Mouse (Mus musculus) stomach, embryonic 14.5 days (tissue): Measurements from ENCODE around the gene Cfap97d1. TPM values are rescaled to one million over a fixed set of nuclear protein-coding genes. Genes with fewer than 3 reads are reported as not detected.
A peak's percentile ranks its signal among the peaks of the same experiment; 100 is the strongest.
"Not testable (repeated sequence)": the region's sequence is repeated elsewhere in the genome, so short reads cannot be mapped to it uniquely, and the experiment has no call there.

Source experiments
- ATAC-seq: fragments of 200-750 bp; cut with Nextera tagmentation; 2 replicates; pipeline ENCODE4 v1.8.0; 2017; ENCODE audit warnings: low read depth, moderate TSS enrichment; ENCODE audit not compliant: insufficient number of reproducible peaks, insufficient read depth, low FRiP score
- H3K27ac ChIP-seq: fragments of 300-500 bp; sonication (generic); 2 replicates; pipeline ENCODE4 v1.5.1; 2014; ENCODE audit warnings: mild to moderate bottlenecking, low read length, moderate library complexity, mixed read lengths
- H3K27me3 ChIP-seq: fragments of 300-500 bp; sonication (generic); 2 replicates; pipeline ENCODE4 v1.6.1; 2014; ENCODE audit warnings: low read length, control low read depth, mixed read lengths; ENCODE audit not compliant: control insufficient read depth, insufficient read depth
- H3K36me3 ChIP-seq: fragments of 300-500 bp; sonication (generic); 2 replicates; pipeline ENCODE4 v1.6.1; 2014; ENCODE audit warnings: mild to moderate bottlenecking, control low read depth, low read length, moderate library complexity, mixed read lengths; ENCODE audit not compliant: control insufficient read depth, insufficient read depth
- H3K4me1 ChIP-seq: fragments of 300-500 bp; sonication (generic); 2 replicates; pipeline ENCODE4 v1.6.1; 2014; ENCODE audit warnings: low read length, control low read depth, mixed read lengths; ENCODE audit not compliant: control insufficient read depth, insufficient read depth
- H3K4me2 ChIP-seq: fragments of 300-500 bp; sonication (generic); replicated peaks from 2 replicates; pipeline ENCODE4 v1.6.1; 2014; ENCODE audit warnings: low read depth, low read length, control low read depth
- H3K4me3 ChIP-seq: fragments of 300-500 bp; sonication (generic); 2 replicates; pipeline ENCODE4 v1.5.1; 2014; ENCODE audit warnings: low read depth, low read length, control low read depth
- H3K9ac ChIP-seq: fragments of 300-500 bp; sonication (generic); replicated peaks from 2 replicates; pipeline ENCODE4 v1.6.1; 2014; ENCODE audit warnings: low read depth, mild to moderate bottlenecking, control low read depth, low read length, moderate library complexity, mixed read lengths
- H3K9me3 ChIP-seq: fragments of 300-500 bp; sonication (generic); 2 replicates; pipeline ENCODE4 v1.6.1; 2016; ENCODE audit warnings: low read depth, low read length, control low read depth; ENCODE audit not compliant: control insufficient read depth
- WGBS: fragments of 180-500 bp; shearing (Covaris S2); extraction: QIAGEN DNeasy Blood & Tissue Kit; methylation state at CpG from one replicate; pipeline ENCODE4 v1.1.7; 2014; 5-methylcytosine and 5-hydroxymethylcytosine counted together
- polyA plus RNA-seq: library from polyadenylated mRNA; unstranded; fragments of >200 nt; fragmentation: Nextera tagmentation; extraction: Ambion mirVana; gene quantifications from 2 replicates; pipeline ENCODE4 v1.2.1, GENCODE M21; 2014

Gene Cfap97d1
- polyA plus RNA-seq, 1 experiment from 2014 or later = not detected

GRCm38 (mm10) chr11:101979140-101979539, 4.9 kb upstream of the Cfap97d1 start:
- Histone ChIP-seq H3K9ac (no peak overlapping the region), H3K27ac (no peak overlapping the region), H3K27me3 (no peaks in the 10 kb centered on the region), H3K36me3 (no peaks in the 10 kb centered on the region), H3K4me1 (no peaks in the 10 kb centered on the region), H3K9me3 (no peaks in the 10 kb centered on the region), H3K4me3 (no peak overlapping the region), H3K4me2 (no peak overlapping the region)
- 93% methylated on average over 5 of the region's 5 CpGs for WGBS
- no peak for ATAC-seq

GRCm38 (mm10) chr11:101980603-101981157, 3.4 kb upstream of the Cfap97d1 start:
- no peak overlapping the region for H3K9ac ChIP-seq
- ATAC-seq = no peak
- WGBS = 77% methylated on average over 9 of the region's 9 CpGs
- no peaks in the 10 kb centered on the region for H3K36me3 ChIP-seq
- no peaks in the 10 kb centered on the region for H3K27me3 ChIP-seq
- H3K4me2 ChIP-seq = no peak overlapping the region
- no peak overlapping the region for H3K27ac ChIP-seq
- no peak overlapping the region for H3K4me3 ChIP-seq
- no peaks in the 10 kb centered on the region for H3K4me1 ChIP-seq
- no peaks in the 10 kb centered on the region for H3K9me3 ChIP-seq

- Histone ChIP-seq H3K4me1 (0 out of 2 replicates have a peak, but pooled peaks cover 3% of the 10 kb centered on the region), H3K9me3 (no peaks in the 10 kb centered on the region)
- 82% methylated on average over 12 of the region's 12 CpGs for WGBS
Measured at GRCm38 (mm10) chr11:101981850-101982249, 2.2 kb upstream of the Cfap97d1 start.

GRCm38 (mm10) chr11:101982981-101983411, 1.1 kb upstream of the Cfap97d1 start:
- no peaks in the 10 kb centered on the region for H3K36me3 ChIP-seq
- H3K4me2 ChIP-seq = peak overlapping the region; percentile 99; the same call in 1 of the 2 replicates
- no peaks in the 10 kb centered on the region for H3K9me3 ChIP-seq
- no peak overlapping the region for H3K4me3 ChIP-seq
- H3K27me3 ChIP-seq = no peaks in the 10 kb centered on the region
- no peak for ATAC-seq
- no peak overlapping the region for H3K9ac ChIP-seq
- H3K4me1 ChIP-seq = 0 out of 2 replicates have a peak, but pooled peaks cover 3% of the 10 kb centered on the region
- 47% methylated on average over 6 of the region's 6 CpGs for WGBS
- H3K27ac ChIP-seq = peak overlapping the region; percentile 48; the same call in 1 of the 2 replicates

More at GRCm38 (mm10) chr11:101981850-101982249, 2.2 kb upstream of the Cfap97d1 start:
- Histone ChIP-seq H3K4me3 (no peak overlapping the region), H3K27ac (no peak overlapping the region), H3K9ac (no peak overlapping the region), H3K27me3 (no peaks in the 10 kb centered on the region), H3K36me3 (no peaks in the 10 kb centered on the region), H3K4me2 (no peak overlapping the region)
- no peak for ATAC-seq

GRCm38 (mm10) chr11:101983431-101983921, 603 bp upstream of the Cfap97d1 start:
- no peak for ATAC-seq

GRCm38 (mm10) chr11:101985450-101985849, 1.4 kb downstream of the Cfap97d1 start:
- not testable (repeated sequence) for H3K27me3 ChIP-seq, H3K27ac ChIP-seq, H3K4me3 ChIP-seq, H3K9me3 ChIP-seq, ATAC-seq, H3K9ac ChIP-seq, H3K36me3 ChIP-seq, H3K4me2 ChIP-seq, H3K4me1 ChIP-seq
- WGBS = 37% methylated on average over 6 of the region's 6 CpGs

More at GRCm38 (mm10) chr11:101983431-101983921, 603 bp upstream of the Cfap97d1 start:
- 0 out of 2 replicates have a peak, but pooled peaks cover 3% of the 10 kb centered on the region for H3K4me1 ChIP-seq
- no peaks in the 10 kb centered on the region for H3K27me3 ChIP-seq
- 64% methylated on average over 10 of the region's 10 CpGs for WGBS
- no peaks in the 10 kb centered on the region for H3K36me3 ChIP-seq
- H3K9me3 ChIP-seq = no peaks in the 10 kb centered on the region
- H3K4me2 ChIP-seq = peak overlapping the region; percentile 99; the same call in 1 of the 2 replicates
- no peak overlapping the region for H3K9ac ChIP-seq
- H3K4me3 ChIP-seq = peak overlapping the region; percentile 60
- peak overlapping the region; percentile 48; the same call in 1 of the 2 replicates for H3K27ac ChIP-seq

GRCm38 (mm10) chr11:101985990-101986389, 1.9 kb downstream of the Cfap97d1 start:
- no peak overlapping the region for H3K4me3 ChIP-seq
- H3K9ac ChIP-seq = no peak overlapping the region
- 0 out of 2 replicates have a peak, but pooled peaks cover 3% of the 10 kb centered on the region for H3K4me1 ChIP-seq
- H3K4me2 ChIP-seq = no peak overlapping the region
- H3K36me3 ChIP-seq = no peaks in the 10 kb centered on the region
- no peak overlapping the region for H3K27ac ChIP-seq
- no peaks in the 10 kb centered on the region for H3K9me3 ChIP-seq
- no peaks in the 10 kb centered on the region for H3K27me3 ChIP-seq
- 2% methylated on average over 10 of the region's 10 CpGs for WGBS
- ATAC-seq = peak; percentile 33; the same call in 1 of the 2 replicates

- no peak within 1 kb of the TSS for H3K9ac ChIP-seq
- H3K36me3 ChIP-seq = no peaks in the 10 kb centered on the region
- H3K27ac ChIP-seq = no peak within 1 kb of the TSS
- H3K4me1 ChIP-seq = 0 out of 2 replicates have a peak, but pooled peaks cover 3% of the 10 kb centered on the region
- no peak within 1 kb of the TSS for H3K4me2 ChIP-seq
- WGBS = 86% methylated on average over 3 of the region's 3 CpGs
- H3K9me3 ChIP-seq = no peaks in the 10 kb centered on the region
- H3K27me3 ChIP-seq = no peaks in the 10 kb centered on the region
- no peak for ATAC-seq
- no peak within 1 kb of the TSS for H3K4me3 ChIP-seq
Measured at GRCm38 (mm10) chr11:101986913-101987312, 2.8 kb downstream of the Cfap97d1 start, which contains the start of gene Dusp3. TSS of gene Dusp3 (minus strand) at chr11:101987013.
